Mouse (Mus musculus) megakaryocyte, adult 5-6 weeks (primary cell): ENCODE results near the gene As3mt. TPM values are rescaled to one million over a fixed set of nuclear protein-coding genes. Genes with fewer than 3 reads are reported as not detected.
A peak's percentile ranks its signal among the peaks of the same experiment; 100 is the strongest.
"Not testable (repeated sequence)": the region's sequence is repeated elsewhere in the genome, so short reads cannot be mapped to it uniquely, and the experiment has no call there.

Source experiments
- ATAC-seq: 2 replicates; pipeline ENCODE4 v1.8.0; 2016; ENCODE audit warnings: mild to moderate bottlenecking, inconsistent platforms; ENCODE audit not compliant: poor library complexity, severe bottlenecking
- total RNA-seq, 2 experiments: library from RNA; stranded (forward) in 1 of 2; stranded (reverse) in 1 of 2; fragments of 153-499, 151-499 nt in 1 of 2; fragments of 221-1000, 200-1000 nt in 1 of 2; gene quantifications; 2 replicates each; pipeline versions ENCODE4 v1.2.3 to v1.2.4; 2015 to 2017

As3mt gene
- total RNA-seq, 2 experiments from 2014 or later = 11.1 to 21.0 TPM

DNA sequence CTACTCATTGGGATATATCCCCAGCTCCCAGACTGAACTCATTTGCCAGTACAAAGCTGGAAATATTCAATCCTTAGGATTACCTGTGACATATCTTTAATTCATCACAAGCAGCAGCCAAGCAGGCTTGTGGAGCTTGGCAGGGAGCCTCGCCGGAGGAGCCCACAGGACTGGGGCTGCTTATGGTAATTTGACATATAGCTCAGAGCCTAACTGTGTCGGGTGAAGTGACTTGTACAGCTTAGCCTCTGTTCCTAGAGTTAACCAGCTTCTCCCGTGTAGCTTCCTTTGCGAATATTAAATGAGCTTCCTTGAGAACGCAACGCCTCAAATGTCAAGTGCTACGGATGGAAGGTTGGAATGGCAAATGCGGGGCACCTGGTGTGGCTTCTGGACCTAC is 37.4 kb downstream of the As3mt start:
- no peak for ATAC-seq

DNA sequence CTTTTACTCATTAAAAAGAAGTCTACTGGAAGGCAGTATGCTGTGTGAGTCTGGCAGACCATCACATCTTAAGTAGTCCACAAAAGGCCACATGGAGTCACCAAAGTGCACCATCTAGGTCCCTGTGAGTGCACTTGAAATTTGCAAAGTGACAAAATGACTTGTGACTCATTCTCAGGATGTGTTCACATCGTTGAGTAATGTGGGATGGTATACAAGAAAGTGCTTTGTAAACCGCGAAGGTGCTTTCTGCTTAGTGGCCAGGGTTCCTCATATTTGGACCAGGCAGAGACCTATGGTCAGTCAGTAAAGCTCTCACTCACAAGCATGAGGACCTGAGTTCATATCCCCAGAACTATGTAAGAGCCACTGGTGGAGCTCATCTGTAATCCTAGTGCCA is 40.5 kb downstream of the As3mt start:
- ATAC-seq = peak; percentile 77

DNA sequence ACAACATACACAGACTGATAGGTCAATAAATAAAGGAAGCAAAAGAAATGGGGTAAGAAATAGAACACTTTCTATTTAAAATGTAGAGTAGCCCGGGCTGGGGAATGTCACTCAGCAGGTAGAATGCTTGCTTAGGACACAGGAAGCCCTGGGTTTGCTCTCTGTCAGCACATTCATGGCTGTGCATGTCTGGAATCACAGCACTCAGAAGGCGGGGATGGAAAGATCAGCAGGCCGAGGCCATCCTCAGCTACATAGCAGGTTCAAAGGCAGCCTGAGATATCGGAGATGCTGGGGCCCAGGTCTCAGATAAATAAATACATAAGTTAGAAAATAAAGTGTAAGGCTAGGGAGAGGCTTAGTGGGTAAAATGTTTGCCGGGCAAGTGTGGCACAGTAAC is 45.0 kb downstream of the As3mt start:
- no peak for ATAC-seq

DNA sequence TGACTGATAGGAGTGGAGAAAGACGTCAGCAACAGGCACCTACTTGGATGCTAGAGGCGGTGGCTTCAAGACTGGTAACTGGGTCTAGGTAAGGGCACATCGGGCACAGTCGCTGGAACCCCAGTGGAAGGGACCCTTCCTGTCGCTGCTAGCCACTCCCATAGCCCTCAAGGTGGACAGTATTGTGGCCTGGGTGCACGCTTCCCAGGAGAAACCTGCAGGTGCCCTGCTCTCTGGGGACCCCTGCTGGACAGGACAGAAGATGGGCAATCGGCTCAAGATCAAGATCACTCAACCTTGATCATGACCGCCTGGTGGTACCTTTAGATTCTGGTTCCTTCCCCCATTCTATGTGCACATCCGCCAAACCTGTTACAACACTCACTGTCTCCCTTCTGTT is 47.8 kb downstream of the As3mt start:
- ATAC-seq = peak; percentile 59

GRCm38 (mm10) chr19:46756221-46756620 is 49.0 kb downstream of the As3mt start:
- ATAC-seq = no peak

GRCm38 (mm10) chr19:46759096-46759495 is 51.8 kb downstream of the As3mt start:
- no peak for ATAC-seq

GRCm38 (mm10) chr19:46759909-46760308 is 52.7 kb downstream of the As3mt start:
- not testable (repeated sequence) for ATAC-seq

DNA sequence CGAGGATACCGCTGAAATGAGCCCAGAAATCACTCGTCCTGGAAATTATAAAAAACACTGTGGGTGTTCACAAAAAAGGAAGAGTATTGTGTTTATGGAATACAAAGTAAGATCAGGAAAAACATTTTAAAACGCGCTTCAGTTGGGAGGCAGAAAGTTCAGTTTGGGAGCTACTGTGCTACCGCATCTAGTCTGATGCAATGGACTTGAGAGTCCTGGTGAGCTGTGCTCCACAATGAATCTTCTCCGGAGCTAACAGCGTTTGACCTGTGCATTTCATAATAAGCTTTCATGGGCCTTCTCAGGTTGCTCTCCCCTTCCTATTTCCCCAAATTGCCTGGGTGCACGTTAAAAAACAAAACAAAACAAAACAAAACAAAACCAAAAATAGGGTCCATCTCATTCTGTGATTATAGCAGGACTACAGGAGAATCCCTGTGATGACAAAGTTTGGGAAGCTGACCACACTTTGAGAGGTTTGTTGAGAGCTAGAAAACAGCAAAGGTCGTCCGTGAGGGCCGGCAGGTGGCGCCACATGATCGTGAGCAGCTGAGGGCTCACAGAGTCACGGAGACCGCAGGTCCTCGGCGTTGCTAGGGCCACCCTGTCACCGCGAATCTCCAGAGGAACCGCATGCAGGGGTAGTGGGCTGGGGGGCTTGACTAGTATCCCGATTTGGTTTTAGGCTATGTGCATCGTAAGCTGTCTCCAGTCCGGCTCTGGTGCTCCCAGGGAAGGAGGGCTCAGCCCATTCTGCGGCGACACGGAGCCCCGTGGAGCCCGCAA is 53.3 kb downstream of the As3mt start:
- peak; percentile 68 for ATAC-seq

DNA sequence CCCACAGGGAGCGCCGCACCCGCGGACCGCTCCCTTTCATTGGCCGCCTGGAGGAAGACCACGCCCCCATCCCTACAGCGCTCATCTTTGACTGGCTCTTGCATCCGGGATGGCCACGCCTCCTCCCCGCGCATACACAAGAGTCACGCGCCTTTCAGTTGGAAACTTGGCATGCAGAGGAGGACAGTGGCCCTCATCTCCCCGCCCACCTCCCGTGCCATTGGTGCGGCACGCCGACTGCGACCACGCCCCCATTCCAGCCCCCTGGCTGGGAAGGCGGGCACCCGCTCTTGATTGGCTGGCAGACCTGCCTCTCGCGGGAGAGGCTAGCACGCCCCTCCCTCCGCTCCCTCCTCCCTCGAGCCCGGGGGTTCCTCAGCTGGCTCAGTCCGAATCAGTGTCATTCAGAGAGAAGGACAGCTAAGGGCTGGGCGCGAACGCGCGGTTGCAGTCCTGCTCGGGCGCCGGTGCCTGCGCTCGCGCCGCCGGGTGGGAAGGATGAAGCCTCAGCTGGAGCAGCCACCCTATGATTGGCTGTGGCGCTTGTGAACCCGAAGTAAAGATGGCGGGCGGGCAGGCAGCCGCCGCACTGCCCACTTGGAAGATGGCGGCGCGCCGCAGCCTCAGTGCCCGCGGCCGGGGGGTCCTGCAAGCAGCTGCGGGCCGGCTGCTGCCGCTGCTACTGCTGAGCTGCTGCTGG is 54.1 kb downstream of the As3mt start, which contains the start of gene Cnnm2:
Gene Cnnm2 (plus strand): TSS at position 350 of the 700 bp plus-strand sequence.
- ATAC-seq = peak; percentile 92

DNA sequence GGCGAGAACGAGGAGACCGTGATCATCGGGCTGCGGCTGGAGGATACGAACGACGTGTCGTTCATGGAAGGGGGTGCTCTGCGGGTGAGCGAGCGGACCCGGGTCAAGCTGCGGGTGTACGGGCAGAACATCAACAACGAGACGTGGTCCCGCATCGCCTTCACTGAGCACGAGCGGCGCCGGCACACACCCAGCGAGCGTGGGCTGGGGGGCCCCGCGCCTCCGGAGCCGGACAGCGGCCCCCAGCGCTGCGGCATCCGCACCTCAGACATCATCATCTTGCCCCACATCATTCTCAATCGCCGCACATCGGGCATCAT is 54.7 kb downstream of the As3mt start:
- no peak for ATAC-seq

GRCm38 (mm10) chr19:46762291-46762991 is 55.2 kb downstream of the As3mt start:
- no peak for ATAC-seq

- no peak for ATAC-seq
Measured at GRCm38 (mm10) chr19:46762992-46763342, 55.7 kb downstream of the As3mt start.

DNA sequence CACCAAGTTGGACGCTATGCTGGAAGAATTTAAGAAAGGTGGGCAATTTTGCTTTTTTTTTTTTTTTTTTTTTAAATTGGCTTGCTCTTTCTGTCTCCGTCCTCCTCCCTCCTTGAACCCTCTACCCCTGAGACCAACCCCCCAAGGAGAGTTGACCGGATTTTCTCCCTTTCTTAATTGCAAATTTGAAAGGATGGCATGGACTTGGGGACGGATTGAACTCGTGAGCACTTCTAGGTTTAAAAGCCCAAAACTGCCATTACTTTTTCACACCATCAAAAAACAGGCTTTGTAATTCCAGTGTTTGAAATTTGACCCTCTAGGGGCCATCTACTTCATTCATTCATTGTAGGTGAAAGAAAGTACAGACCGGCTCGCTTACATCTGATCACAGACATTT is 56.1 kb downstream of the As3mt start:
- no peak for ATAC-seq

GRCm38 (mm10) chr19:46763932-46764762 is 56.9 kb downstream of the As3mt start:
- ATAC-seq = no peak

DNA sequence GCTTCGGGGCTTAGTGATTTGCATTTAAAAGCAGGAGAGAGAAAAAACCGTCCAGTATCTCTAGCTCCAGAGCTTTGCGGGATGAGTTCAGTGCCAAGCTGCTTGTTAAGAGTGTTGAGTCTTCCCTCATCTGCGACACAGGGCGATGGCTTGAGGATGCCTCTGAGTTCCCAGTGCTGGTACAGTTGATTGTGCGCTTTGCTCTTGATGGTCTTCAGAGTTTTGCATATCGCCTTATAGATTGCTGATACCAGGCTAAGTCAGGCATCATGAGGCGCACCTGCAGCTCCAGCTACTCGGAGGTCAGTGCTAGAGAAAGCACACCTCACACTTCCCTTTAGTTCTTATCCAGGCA is 57.5 kb downstream of the As3mt start:
- ATAC-seq = no peak

- ATAC-seq = no peak
Measured at GRCm38 (mm10) chr19:46766125-46766524, 58.9 kb downstream of the As3mt start.

- ATAC-seq = no peak
Measured at GRCm38 (mm10) chr19:46769759-46770158, 62.5 kb downstream of the As3mt start.

DNA sequence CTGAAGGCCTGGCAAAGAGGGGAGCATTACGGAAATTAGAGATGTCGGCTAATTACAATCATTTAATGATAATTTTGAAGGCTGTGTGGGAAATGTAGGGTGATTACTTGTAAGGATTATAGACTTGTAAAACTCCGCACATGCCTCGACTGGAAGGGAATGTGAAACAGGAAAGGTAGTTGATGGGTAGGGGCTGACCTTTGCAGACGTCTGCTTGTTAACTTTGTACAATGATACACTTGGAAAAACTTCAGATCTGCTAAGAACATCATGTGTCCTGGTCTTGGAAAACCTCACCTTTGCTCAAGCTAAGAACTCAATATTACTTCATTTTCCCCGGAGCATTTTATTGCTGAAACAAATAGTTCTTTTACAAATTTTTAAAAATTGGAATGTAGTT is 64.5 kb downstream of the As3mt start:
- ATAC-seq = no peak

DNA sequence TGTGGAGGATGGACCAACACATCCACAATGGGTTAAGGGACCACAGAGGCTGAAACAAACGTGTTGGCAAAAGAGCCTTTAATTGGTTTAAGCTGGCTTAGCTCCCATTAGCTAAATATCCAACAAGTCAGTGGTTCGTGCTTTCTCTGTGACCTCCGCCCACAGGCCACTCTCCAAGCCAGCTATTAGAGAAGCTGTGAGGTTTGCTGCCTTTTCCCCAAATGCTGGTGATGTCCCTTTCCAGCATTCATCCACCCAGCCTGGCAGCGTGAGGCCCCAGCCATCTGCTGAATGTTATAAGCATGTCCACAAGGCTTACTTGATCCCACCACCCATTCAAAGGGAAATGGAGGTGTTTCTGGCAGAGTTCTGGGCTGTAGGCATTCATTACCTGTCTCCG is 69.1 kb downstream of the As3mt start:
- no peak for ATAC-seq

GRCm38 (mm10) chr19:46776850-46777249 is 69.6 kb downstream of the As3mt start:
- no peak for ATAC-seq
